Mouse (Mus musculus) cerebellum, postnatal 14 days (tissue): ENCODE results near the gene Clic1.

Experiments
- DNase-seq, 2 experiments: peaks; one replicate each; pipeline ENCODE4 v3.0.0; 2021; ENCODE audit warnings: mixed read lengths in 2 of 2

Clic1 gene

DNA sequence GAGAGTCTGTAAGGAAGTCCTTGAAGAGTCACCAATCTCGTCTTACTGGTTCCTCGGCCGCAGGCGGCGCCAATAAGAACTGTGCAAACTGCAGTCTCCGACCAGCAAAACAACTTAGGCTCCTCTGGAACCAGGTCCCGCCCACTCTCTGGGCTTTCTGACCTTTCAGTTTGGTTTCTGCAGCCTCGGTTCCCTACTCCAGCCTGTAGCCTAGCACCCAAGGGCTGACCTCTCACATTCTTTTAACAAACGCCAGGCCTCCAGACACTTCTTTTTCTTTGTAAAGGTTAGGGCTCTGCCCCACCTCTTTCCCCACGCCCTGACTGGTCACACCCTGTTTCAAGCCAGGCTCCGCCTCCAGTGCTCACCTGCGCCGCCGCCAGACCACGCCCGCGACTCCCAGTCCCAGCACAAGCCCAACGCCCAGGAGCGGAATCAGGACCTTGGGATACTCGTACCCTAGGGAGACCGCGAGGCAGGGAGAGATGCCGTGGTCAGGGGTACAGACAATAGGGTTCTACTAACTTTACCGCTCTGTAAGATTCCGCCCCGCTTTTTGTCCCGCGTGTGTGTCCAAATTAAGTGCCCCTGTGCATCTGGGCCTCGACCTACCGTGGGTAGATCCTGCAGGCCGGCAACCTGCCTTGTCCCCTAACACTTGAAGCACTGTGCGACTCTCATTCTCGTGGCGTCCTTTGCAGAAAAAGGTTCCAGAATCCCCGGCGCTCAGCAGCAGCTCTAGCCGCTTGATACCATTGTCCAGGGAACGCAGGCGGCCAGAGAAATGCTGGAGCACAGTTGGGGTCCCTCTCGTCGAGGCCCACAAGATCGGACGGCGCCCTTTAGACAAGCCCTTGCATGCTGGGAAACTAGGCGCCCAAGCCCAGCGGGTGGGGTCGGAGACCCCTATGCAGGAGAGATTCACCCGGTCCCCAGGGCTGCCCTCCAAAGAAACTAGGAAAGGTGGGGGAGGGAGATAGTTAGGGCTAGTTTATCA is 15.5 kb downstream of the Clic1 start, which contains the start of gene Ly6g6c:
Gene Ly6g6c (plus strand): TSS at position 438 of the 997 bp plus-strand sequence.
- peak; percentile 57 to 63 for DNase-seq

DNA sequence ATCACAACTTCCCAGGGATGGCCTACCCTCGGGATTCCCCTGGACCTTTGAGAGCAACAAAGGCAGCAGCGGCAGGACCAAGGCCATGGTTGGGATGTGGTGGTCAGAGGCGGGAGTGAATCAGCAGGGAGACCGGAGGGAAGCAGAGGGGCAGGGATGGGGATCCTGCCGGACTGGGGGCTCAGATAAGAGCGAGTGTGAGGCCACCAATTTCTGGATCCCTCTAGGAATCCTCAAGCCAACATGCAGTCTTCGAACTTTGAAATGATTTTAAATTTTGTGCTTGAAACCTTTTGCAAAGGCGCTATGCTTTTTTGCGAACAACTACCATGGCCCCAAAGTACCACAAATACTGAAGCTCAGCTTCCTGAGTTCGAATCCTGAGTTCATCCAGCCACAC is 16.3 kb downstream of the Clic1 start, which contains the start of gene Mpig6b:
Gene Mpig6b (minus strand): TSS at position 101 of the 400 bp plus-strand sequence.
- DNase-seq, result peak in 1 of 2 experiments; percentile 15

DNA sequence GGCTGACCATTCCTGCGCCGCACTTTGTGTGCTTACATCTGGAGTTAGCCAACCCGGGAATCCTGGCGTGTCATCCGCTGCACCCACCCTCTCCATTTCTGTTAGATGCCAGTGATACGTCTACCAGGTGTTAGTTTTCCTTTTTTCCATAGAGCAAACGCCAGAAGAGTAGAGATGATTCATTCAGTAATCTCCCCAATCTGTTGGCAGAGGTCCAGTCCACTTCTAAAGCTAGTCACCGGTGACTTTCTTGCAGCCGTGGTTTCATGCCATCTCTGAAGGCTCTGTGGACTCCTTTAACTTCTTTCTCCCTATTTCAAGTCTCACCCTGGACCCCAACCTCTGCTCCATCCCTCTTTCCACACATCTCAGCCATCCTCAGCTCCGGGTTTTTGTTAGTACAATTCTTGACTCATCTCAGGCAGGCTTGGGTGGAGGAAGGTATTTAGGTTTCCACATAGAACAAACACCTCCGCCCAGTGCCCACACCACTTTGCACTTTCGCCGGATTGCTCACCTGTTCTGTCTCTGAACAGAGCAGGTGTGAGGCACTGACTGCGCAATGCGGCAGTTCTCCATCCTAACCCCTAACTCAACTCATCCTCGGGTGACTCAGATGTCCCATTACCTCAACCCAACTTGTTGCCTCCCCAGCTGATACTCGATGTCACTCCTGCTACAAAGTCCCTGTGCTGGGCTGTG is 18.6 kb downstream of the Clic1 start:
- peak in 1 of 2 experiments; percentile 43 for DNase-seq

DNA sequence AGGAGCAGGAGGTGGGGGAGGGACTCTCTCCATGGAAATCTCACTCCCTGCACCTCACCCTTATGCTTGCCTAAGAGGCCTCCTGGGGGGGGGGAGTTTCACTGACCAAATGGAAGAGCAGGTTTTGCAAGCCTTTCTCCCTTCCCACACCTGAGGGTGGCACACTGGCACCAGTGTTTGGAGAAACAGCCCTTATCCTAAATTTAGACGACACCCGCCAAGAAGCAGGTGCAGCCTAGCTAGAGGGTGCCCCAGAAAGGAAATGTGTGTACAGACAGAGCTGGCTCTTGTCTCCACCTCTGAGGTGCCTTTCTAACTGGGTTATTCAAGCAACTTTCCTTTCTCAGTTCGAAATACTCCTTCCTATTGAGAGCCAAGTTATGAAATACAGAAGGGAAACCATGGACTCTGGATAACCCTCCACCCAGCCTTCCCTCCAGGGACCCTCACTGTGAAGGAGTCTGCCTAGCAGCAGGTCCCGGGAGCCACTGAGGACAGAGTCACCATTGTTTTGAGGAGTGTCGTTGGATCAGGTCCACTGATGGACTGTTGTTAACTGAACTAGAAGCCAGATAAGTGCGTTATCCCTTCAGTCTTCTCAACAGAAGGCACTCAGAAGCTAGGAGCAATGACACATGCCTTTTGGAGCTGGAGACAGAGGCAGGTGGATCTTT is 20.9 kb downstream of the Clic1 start:
- DNase-seq, result peak; percentile 87 to 90

DNA sequence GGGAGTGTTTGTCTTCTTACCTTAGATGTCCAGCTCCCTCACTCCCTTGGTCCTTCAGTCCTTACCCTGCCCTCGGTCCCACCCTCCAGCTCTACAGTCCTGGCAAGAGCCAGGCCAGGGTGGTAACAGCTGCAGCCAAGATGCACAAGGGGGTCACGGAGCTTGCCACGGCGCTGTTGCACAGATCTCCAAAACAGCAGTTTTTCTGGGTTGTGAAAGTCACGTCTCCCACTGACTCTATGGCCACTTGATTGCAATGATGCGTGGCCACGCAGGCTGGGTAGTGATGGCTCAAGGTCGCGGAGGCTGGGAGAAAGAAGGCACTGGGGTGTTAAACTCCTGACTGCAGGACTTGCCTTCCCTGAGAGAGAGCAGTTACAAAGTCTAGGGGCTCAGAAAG is 21.7 kb downstream of the Clic1 start:
- DNase-seq, result peak; percentile 22 to 44

DNA sequence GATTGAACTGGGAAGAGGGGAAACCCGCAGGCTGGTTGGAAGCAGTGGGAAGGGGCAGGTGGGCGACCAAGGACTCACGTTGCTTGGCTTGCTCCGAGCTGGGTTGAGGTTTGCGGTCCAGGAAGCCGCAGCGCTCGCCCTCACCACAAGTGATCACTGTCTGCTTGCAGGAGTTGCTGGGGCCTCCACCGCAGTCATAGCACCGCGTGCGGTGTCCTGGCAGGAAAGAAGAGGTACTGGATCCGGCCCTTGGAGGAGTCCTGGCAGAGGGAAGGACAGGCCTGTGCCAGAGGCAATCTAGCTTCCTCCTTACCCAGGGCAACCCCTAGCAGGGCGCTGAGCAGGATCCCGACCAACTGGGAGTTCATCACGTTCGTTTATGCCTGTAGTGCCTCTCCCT is 24.3 kb downstream of the Clic1 start:
- peak; percentile 80 to 88 for DNase-seq

DNA sequence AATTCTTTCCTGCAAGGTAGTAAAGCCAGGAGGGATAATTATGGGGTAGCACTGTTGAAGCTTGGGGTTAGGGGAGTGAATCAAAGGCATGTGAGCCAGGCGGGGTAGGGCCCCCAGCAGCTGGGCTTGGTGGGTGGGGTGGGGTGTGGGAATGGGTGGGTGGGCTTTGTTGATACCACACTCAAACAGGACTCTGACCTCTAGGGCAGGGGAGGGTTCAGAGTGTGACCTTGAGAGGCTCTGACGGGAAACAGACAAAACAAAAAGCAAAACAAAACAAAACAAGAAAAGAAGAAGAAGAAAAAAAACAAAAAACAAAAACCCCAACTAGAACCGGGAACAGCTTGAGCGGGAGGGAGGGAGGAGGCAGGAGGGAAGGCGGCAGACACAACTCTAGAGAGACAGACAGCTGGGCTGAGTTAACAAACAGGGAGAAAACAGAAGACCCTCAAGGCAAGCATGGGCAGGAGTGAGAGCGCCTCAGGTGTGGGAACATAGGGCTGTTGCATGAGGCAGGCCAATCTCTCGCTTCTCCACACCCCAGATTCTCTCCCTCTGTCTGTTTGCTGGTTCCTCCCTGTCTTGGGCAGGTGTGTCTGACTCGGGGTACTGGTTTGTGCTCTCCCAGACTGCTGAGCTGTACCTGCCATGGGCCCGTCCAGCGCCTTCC is 26.9 kb downstream of the Clic1 start, which contains the start of gene Ly6g6e:
Gene Ly6g6e (plus strand): TSS at position 396 of the 670 bp plus-strand sequence.
- no peak for DNase-seq

DNA sequence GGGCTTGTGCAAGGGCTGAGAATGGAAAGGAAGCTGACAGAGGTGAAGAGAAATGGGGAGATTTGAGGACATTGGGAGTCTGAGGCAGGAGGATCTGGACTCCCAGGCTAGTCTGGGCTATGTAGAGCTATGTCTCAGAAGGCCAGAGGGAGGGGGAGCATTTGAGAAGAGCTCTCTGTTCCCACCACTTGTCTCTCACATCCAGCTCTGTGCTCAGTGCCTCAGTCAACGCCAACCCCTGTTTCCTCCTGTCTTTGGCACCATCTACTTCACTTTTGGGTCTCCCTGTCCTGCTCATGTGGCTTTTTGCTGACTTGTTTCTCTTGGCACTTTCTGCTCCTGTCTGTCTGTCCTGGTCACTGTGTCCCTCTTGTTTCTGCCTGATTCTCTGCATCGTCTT is 27.5 kb downstream of the Clic1 start:
- DNase-seq, result peak in 1 of 2 experiments; percentile 33

DNA sequence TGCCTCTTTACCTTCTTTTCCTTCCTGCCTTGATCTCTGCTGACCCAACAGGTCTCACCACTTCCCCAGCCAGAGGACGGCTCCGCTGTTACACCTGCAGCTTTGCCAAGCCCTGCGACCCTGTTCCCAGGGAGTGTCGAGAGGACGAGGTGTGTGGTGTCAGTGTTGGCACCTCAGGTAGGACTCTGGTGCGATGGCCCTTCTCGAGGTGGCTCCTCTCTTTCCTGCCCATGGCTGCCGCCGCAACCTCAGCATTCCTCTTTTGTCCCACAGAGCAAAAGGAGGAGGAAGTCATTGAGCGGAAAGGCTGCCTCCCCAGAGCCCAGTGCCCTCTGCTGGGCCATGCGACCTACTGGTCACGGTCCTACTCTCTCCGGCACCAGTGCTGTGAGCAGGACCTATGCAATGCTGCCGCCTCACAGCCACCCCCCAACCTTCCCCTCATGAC is 28.0 kb downstream of the Clic1 start, which contains the start of gene Ly6g6d:
Gene Ly6g6d (minus strand): TSS at position 280 of the 448 bp plus-strand sequence.
- DNase-seq, result peak; percentile 40 to 54

DNA sequence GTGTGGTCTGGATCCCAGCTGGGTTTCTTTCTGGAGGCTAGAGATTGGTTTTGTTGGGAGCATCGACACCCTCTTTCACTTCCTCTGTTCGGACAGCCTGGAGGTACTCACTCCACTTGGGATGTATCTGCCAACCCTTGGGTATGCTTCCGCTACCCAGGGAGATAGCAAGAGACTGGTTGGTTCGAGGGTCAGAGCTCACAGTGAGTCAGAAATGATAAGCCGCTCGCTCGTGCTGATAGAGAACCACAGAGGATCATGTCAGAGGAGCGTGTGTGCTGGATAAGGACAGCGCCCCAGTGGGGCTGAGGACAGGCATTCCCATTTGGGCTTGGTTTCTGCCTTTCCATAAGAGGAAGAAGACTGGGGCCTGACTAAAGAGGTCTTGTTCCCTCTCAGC is 30.0 kb downstream of the Clic1 start:
- DNase-seq, result no peak

DNA sequence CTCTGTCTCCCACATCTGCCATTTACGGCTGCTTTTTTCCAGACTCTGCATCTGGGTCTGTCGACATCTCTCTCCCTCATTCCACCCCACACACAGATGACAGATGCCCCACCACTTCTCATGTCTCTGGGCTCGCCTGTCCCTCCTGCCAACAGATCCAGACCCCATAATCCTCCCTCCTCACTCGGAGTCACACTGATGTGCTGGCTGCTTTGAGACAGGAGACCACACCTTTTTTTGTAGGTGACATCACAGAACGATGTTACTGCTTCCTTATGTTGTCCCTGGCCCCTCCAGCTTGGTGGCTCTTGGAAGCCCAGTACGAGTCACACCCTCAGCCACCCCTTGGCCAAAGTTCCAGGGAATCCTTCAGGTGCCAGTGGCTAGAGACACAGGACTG is 30.5 kb downstream of the Clic1 start:
- DNase-seq, result no peak

DNA sequence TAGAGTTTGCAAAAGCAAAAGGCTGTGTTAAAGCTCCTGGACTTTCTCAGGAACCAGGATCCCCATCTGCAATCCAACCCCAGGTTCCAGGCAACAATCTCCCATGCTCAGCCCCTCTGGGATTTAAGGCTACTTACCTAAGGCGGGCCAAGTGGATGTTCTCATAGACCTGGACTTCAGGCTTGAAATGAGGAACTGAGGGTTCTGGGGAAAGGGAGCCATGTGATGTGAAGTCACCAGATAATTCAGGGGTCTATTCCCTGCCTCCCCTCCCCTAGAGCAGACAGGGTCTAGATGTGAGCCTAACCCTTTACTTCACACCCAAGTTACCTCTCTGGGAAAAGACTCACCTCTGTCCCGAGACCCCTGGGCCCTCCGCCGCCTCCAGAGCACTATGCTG is 30.9 kb downstream of the Clic1 start:
- DNase-seq, result no peak

DNA sequence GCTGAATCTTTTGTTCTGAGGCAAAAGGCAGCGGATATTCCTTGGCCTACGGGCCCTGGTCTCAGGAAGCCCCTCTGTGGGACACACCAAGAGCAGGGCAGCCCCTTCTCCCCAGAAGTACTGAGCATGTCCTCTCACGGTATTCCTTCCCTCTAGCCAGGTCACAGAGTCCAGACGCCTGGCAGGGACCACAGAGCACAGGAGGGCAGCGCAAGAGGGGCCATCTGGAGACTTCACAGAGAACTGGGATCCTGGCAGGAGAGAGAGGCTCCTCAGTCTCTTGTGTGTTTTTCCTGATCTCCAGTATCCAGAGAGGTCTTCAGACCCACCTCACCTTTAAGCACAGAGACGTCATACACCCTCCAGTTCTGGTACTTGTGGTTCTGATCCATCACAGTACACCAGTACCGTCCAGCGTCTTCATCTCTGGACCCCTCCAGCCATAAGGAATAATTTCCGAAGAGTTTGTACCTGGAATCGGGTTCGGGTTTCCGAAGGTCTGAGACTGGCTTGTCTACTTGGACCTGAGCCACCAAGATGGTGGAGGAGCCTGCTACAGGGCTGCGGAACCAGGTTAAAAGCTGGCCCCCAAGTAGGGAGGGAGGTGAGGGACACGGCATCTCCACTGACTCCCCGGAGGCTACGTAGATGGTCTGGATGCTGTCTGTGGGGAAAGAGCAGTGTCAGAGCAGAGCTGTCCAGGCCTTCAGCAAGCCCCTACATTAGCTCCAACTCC is 33.2 kb downstream of the Clic1 start:
- DNase-seq, result peak; percentile 61 to 75

DNA sequence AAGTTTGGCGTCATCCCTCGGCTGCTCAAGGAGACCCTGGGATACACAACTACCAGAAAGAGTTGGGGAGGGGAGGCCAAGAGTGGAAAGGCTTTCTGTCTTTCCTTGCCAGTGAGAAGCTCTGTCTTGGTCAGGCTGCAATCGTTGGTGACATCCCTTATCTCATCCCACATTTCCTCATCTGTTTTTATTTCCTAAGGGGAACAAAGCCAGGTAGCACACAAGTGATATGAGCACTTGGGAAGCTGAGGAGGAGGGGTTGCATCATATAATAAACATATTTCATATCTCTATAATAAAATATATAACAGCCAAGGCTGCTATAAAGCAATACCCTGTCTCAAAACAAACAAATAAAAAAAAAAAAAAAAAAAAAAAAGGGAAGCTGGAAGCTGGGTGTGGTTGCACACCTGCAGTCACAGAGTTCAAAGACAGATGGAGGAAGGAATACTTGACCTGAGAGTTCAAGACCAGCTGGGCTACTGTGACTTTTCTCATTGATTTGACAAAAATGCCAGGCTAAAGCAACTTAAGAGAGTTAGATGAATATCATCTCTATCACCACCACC is 34.2 kb downstream of the Clic1 start:
- DNase-seq, result no peak

DNA sequence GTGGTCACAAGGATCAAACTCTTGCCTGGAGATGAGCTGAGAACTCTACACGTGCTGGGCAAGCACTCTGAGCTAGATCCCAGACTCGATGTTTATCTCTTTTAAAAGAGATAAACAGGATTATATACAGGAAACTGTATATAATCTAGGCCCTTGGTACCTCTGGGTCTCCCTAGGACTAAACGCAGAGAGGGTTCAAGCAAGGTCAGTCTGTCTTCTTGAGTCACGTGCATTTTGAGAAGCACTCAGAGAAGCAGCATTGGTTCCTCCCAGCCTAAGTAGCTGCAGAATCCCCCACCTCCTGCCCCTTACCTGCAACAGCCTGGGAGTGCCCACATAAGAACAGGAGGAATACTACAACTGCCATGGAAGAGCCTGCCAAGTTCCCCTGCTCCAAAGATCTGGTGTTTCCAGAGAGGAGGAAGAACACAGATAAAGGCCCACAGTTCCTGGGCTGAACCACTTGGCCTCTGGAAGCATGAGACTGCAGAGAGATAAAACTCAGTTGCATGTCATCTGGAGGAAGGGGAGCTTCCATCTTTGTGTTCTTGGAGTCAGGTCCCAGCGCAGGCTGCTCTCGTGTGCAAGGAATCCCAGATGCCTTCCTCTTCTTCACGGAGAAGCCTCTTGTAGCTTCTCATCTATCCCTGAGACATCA is 35.6 kb downstream of the Clic1 start, which contains the start of gene Ly6g6f:
Gene Ly6g6f (minus strand): TSS at position 403 of the 658 bp plus-strand sequence.
- DNase-seq, result no peak

DNA sequence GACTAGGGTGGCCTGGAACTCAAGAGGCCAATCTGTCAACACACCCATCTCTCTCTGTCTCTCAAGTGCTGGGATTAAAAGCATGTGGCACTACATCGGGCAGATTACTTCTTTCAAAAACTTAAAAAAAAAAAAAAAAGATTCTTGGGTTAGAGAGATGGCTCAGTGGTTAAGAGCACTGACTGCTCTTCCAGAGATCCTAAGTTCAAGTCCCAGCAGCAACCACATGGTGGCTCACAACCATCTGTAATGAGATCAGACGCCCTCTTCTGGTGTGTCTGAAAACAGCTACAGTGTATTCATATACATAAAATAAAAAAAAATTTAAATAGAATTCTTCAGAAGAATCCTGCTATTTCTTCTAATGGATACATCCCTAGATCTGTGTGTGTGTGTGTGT is 38.4 kb downstream of the Clic1 start:
- DNase-seq, result peak in 1 of 2 experiments; percentile 37

DNA sequence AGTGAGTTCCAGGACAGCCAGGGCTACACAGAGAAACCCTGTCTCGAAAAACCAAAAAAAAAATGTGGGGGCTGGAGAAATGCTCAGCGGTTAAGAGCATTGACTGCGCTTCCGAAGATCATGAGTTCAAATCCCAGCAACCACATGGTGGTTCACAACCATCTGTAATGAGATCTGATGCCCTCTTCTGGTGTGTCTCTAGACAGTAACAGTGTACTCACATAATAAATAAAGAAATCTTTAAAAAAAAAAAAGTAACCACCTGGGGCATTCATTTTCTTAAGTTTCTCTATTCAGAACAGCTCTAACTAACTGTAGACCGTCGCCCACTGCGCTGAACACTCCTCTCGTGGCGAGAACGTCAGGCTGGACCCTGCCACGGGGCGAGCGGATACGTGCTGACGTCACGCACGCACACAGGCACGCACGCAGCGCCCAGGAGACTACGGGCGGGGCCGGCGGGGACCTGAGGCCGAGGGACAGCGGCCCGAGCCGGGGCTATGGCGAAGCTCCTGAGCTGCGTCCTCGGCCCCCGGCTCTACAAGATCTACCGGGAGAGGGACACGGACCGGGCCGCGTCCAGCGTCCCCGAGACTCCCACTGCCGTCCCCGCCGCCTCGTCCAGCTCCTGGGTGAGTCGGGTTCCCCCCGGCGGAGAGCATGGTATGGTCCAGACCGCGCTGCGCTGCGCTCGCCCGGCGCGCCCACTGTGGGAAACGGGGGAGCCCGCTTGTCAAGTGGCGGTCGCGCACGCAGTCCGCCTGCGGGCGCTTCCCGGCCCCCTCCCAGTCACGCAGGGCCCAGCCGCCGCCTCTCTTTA is 39.3 kb downstream of the Clic1 start, which contains the start of gene Abhd16a:
Gene Abhd16a (plus strand): TSS at position 439 of the 820 bp plus-strand sequence.
- peak; percentile 94 to 97 for DNase-seq

DNA sequence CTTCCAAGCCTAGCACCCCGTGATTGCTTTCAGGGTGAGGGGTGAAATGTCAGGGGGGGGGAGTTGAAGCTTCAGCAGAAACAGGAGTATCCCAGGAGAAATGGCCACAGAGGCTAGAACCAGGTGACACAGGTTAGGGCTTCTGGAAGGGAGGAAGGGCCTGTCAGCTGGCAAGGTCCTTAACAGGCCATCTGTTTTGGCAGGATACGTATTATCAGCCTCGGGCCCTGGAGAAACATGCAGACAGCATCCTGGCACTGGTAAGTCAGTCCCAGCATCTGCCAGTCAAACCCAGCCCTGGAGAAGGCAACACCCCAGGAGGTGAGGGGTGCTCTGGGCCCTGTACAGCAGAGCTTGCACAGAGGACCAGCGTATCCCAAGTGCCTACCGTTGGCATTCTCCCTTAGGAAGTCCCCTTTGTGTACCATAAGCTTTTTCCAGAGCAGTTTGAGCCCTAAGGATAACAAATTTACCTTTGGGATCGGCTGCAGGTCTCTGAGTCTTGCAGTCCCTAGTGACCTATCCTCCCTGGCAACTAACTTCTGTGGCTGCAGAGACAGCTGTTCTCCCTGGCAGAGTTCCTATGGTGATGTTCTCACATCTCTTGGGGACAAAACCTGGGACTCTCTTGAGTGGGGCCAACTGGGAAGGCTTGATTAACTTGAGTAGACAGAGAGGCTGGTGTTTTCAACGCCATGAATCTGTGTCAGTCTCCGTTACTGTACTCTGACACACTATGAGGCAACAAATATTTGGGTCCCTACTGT is 40.6 kb downstream of the Clic1 start:
- peak; percentile 84 to 89 for DNase-seq
